Mouse (Mus musculus): ENCODE measurements at regions not wholly inside any gene's neighbourhood (a gene's known extent, or its start where the extent isn't known, plus 50 kb on each side); places are given as distances from the start of the nearest gene placed in this dataset.
A peak's percentile ranks its signal among the peaks of the same experiment; 100 is the strongest.

- DNase-seq (ENCODE audit: low spot score in 2 of 2), result no peak
These were observed 60.9 kb upstream of the Serpine2 start for GRCm38 (mm10) chr1:79921890-79922289.

DNA sequence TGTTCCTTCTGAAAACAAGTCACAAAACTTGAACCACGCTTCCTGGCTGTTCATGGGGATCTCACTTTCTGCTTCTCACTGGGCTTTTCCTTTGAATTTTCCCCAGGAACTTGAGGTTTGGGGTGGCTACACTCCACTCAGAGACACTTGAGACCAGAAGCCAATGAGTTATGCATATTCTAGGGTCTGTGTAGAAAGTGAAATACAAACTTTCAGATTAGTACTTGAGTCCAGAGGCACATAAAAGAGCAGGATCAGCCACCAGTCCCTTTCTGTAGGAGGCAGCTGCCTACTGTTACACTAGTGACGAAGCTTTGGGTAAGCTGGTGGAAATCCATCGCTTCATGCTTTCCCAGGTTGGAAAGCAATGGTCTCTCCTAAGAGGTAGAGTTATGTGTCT lies 60.4 kb upstream of the Serpine2 start:
- no peak for DNase-seq (ENCODE audit: low spot score in 2 of 2)

DNA sequence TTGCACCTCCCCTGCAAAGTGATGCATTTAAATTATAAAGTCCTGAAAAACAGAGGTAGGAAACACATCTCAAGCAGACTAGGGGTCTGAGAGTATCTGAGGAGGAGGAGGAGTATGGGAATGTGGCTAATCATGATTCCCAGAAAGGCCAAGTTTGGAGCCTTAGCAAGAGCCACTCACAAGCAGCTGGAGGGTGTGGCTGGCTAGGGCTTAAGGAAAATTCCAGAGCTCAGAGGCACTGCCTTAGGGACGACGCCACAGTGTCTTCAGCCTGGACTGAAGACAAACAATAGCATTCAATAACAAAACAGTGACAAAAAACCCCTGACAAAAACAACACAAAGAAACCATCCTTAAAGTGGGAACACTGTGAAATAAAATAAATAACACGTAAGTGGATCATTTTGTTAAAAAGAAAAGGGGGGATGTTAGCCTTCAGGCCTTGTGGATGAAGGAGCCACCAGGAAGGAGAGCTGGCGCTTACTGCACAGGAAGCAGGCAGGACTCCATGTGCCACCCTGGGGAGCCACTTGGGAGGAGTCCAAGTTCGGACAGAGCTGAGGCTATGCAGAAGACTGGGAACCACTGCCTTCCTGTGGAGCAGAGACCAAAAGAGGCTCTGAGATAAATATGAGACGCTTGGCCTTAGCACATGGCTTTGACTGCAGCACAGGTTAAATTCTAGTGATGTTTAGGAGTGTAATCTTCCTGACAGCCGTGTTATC lies 56.6 kb upstream of the Serpine2 start:
- peak in 1 of 2 experiments; percentile 8 for DNase-seq (ENCODE audit: low spot score in 2 of 2)
